Mouse (Mus musculus): ENCODE measurements at regions not wholly inside any gene's neighbourhood (a gene's known extent, or its start where the extent isn't known, plus 50 kb on each side); places are given as distances from the start of the nearest gene placed in this dataset.
A peak's percentile ranks its signal among the peaks of the same experiment; 100 is the strongest.

DNA sequence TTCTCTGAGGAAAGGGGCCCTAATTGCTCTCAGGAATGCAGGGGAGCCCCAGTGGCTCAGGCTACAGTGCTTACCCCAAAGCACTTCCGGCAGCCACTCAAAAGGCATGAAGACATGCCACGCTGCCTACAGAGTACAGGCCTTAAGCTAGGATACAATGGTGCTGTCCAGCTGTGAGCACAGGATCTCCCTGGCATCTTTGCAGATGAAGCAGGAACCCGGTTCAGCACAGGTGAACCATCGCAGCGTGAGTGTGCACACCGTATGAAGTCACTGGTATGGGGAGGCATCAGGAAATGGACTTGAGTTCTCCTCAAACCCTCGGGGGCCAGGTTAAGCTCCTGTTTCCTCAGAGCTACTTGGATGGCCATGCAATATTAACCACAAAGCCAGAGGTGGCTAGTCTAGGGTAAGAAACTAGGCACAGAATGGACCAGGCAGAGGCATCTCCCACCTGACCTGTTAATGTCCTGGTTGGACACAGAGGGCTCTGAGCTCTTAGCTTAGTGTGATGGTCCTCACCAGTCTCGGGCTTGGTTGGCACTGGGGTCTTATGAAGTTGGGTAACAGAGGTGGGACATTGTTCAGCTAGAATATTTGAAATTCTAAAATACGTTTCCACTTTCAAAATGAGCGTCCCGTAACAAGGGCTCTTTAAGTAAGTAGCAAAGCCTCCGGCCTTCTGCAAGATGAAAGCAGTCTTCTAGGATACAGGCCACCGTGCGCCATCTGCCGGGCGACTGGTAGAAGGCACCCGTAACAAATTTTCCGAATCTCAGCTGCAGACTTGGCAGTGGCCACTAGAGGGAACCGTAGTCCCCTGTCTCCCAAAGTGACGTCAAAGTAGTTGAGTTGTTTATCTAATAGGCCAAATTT is 77.7 kb upstream of the Gm14444 start:
- WGBS = 31% methylated on average over 20 of the region's 20 CpGs
- 0 out of 2 replicates have a peak overlapping the region, but pooled peaks have one; percentile 11 for H3K4me2 ChIP-seq (replicated peaks)
- H3K4me3 ChIP-seq (replicated peaks) = no peak overlapping the region
- no peaks in the 10 kb centered on the region for H3K27me3 ChIP-seq
- H3K9me3 ChIP-seq (replicated peaks) = no peaks in the 10 kb centered on the region
- no peak for ATAC-seq (ENCODE audit: insufficient number of reproducible peaks, low FRiP score, low TSS enrichment, low read depth)
- H3K4me1 ChIP-seq = peaks cover 7% of the 10 kb centered on the region; the same call in 1 of the 2 replicates
- no peaks in the 10 kb centered on the region for H3K36me3 ChIP-seq
- no peak overlapping the region for H3K9ac ChIP-seq
- H3K27ac ChIP-seq (replicated peaks) = no peak overlapping the region

DNA sequence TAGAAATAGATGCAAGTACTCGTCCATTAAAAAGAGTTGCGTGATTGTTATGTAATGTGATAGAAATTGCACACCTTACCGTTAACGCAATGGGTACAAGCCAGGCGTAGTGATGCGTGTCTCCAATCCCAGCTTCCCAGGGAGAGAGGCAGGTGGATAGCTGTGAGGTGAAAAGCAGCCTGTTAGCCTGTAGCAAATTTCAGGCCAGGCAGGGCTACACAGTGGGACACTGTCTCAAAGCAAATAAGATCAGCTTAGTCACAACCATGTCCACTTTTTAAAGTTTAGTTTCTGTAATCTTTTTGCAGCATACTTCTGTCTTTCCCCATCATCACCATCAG is 77.1 kb upstream of the Gm14444 start:
- WGBS = 12% methylated on average over 6 of the region's 6 CpGs
- no peak overlapping the region for H3K9ac ChIP-seq
- no peak for ATAC-seq (ENCODE audit: insufficient number of reproducible peaks, low FRiP score, low TSS enrichment, low read depth)

DNA sequence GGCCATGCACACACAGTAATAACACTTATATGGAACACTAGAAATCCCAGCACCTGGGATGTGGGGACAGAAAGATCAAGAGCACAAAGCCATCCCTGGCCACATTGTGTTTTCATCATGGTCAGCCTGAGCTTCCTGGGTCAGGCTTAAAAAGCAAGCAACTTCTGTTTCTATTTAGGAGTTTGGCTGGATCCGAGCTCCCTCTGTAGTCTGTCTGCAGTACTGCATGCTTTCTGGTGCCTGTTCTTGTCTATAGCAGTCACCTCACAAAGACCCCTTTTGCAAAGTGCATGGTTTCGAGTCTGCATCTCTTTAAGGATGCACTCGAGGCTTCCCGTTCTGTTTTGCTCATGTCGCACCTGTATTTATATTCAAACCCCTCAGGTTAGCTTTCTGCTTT is 73.4 kb upstream of the Gm14444 start:
- Histone ChIP-seq H3K27me3 (no peaks in the 10 kb centered on the region), H3K36me3 (no peaks in the 10 kb centered on the region), H3K4me2 (replicated peaks) (no peak overlapping the region), H3K9me3 (replicated peaks) (no peaks in the 10 kb centered on the region), H3K4me3 (replicated peaks) (no peak overlapping the region), H3K27ac (replicated peaks) (no peak overlapping the region), H3K4me1 (peaks cover 7% of the 10 kb centered on the region; the same call in 1 of the 2 replicates), H3K9ac (no peak overlapping the region)
- no peak for ATAC-seq (ENCODE audit: insufficient number of reproducible peaks, low FRiP score, low TSS enrichment, low read depth)
- 28% methylated on average over 5 of the region's 5 CpGs for WGBS

More for the DNA sequence above, 77.1 kb upstream of the Gm14444 start:
- Histone ChIP-seq H3K27me3 (no peaks in the 10 kb centered on the region), H3K27ac (replicated peaks) (no peak overlapping the region), H3K4me1 (peaks cover 7% of the 10 kb centered on the region; the same call in 1 of the 2 replicates), H3K4me3 (replicated peaks) (no peak overlapping the region), H3K9me3 (replicated peaks) (no peaks in the 10 kb centered on the region), H3K36me3 (no peaks in the 10 kb centered on the region), H3K4me2 (replicated peaks) (no peak overlapping the region)

DNA sequence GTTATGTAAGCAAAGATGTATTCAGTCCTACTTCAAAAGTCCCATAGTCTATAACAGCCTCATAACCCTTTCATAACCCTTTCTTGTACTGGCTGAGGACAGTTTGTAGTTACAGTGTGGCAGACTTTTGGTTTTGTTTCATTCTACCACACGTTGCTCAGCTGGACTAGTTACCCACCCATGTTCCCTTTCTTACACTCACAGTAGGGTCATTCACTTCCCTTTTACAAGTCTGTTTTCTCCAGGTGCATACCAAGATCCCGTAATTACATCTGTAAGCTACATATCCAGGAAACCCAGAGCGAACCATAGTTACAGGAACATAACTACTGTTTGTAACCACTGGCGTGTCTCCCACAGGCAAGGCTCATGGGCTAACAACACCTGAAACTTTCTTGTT is 72.1 kb upstream of the Gm14444 start:
- Histone ChIP-seq H3K4me2 (replicated peaks) (no peak overlapping the region), H3K36me3 (no peaks in the 10 kb centered on the region), H3K4me3 (replicated peaks) (no peak overlapping the region), H3K27ac (replicated peaks) (no peak overlapping the region), H3K9ac (no peak overlapping the region), H3K9me3 (replicated peaks) (no peaks in the 10 kb centered on the region), H3K4me1 (no peaks in the 10 kb centered on the region), H3K27me3 (no peaks in the 10 kb centered on the region)
- 76% methylated on average over 4 of the region's 4 CpGs for WGBS
- no peak for ATAC-seq (ENCODE audit: insufficient number of reproducible peaks, low FRiP score, low TSS enrichment, low read depth)

DNA sequence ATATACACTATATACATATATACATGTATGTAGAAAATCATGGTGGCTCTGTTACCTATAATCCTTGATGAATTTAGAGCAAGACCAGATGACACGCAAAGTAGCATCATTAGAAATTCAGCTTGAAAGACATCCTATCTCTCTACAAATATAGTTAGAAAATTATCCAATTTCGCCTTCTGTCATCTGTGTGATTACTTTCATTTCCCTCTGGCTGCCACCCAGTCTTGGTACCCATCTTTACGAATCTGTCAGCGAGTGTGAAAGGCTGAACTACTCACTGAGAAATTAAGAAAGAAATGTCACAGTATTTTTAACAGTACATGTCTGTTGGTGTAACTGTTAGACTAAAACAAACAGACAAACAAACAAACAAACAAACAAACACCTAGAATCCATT is 67.8 kb upstream of the Gm14444 start:
- H3K27me3 ChIP-seq = no peaks in the 10 kb centered on the region
- WGBS = 87% methylated on average over 4 of the region's 4 CpGs
- ATAC-seq (ENCODE audit: insufficient number of reproducible peaks, low FRiP score, low TSS enrichment, low read depth) = no peak
- no peak overlapping the region for H3K27ac ChIP-seq (replicated peaks)
- no peaks in the 10 kb centered on the region for H3K36me3 ChIP-seq
- H3K4me2 ChIP-seq (replicated peaks) = no peak overlapping the region
- H3K4me3 ChIP-seq (replicated peaks) = no peak overlapping the region
- H3K9me3 ChIP-seq (replicated peaks) = no peaks in the 10 kb centered on the region
- no peak overlapping the region for H3K9ac ChIP-seq
- H3K4me1 ChIP-seq = no peaks in the 10 kb centered on the region

DNA sequence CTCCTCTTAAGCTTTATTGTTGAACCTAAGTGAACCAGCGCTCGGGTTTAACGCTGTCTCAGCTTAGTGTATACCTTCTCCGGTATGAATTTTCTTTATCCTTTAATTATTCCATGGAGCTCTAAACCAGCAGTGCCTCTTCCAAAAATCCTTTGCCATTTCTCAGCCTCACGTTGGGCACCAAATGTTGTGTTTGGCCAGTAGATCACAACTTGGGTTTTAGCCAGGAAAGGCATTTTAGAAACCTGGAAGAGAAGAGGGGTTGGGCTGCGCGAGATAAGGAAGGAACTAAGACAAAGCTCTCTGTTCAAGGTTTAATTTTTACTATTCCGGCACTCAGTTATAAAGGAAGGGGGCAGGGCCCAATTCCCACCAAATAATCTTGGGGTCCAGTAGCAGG is 61.9 kb upstream of the Gm14444 start:
- no peak for ATAC-seq (ENCODE audit: insufficient number of reproducible peaks, low FRiP score, low TSS enrichment, low read depth)
- H3K4me1 ChIP-seq = no peaks in the 10 kb centered on the region
- 78% methylated on average over 8 of the region's 8 CpGs for WGBS

More for the DNA sequence above, 61.9 kb upstream of the Gm14444 start:
- no peak overlapping the region for H3K4me3 ChIP-seq (replicated peaks)
- no peaks in the 10 kb centered on the region for H3K9me3 ChIP-seq (replicated peaks)
- H3K27me3 ChIP-seq = no peaks in the 10 kb centered on the region
- no peak overlapping the region for H3K9ac ChIP-seq
- no peaks in the 10 kb centered on the region for H3K36me3 ChIP-seq
- H3K4me2 ChIP-seq (replicated peaks) = no peak overlapping the region
- no peak overlapping the region for H3K27ac ChIP-seq (replicated peaks)

All from embryonic facial prominence, embryonic 15.5 days (tissue).